ENCODE assay signal across 8 mouse cellular contexts in the genomic region with DNA sequence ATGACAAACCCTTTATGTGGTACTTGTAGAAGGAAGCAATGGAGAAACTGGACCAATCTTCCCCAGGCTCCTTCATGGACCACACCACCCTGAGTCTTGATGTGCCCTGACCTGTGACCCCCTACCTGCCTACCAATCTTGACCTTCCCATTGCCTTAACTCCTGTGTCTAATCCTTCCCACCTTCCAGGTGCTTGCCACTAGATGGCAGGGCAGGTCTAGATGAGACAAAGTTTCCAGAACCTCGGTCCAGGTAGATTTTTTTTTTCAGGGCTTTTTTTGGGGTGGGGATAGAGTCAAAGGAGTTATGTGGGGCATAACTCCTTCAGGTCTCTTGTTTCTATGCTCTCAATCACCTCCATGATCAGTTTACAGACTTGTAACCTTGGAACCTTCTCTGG. TPM values are rescaled to one million over a fixed set of nuclear protein-coding genes. Genes with fewer than 3 reads are reported as not detected.
DNase-seq lines count a peak whose midpoint lies in the region; ATAC-seq and TF ChIP-seq lines count a peak whose summit lies in the region.
"Had no signal": no experiment of that assay in that cellular context is flagged by ENCODE, and none has a peak within 500 bp of the region (broad histone marks: within the 10 kb centered on the region; RNA-seq: fewer than 3 reads in every experiment).

No protein-coding gene starts in this region.

- peak; percentile 30 for DNase-seq in layer of hippocampus, adult 11-12 months (ENCODE audit: low spot score)
- no peak for DNase-seq in layer of hippocampus, adult 9-10 months (ENCODE audit: low spot score)
- peak; percentile 9 for DNase-seq in MN1 (ENCODE audit: low spot score)
- DNase-seq in lung, adult 2 months = peak; percentile 42
- DNase-seq in thymus, postnatal 25 days = peak; percentile 40
- DNase-seq: liver, embryonic 13.5 days had no signal

- H3K4me1 ChIP-seq in bone marrow, adult 2 months (ENCODE audit: control insufficient read depth, insufficient read depth, low read length) = no peaks in the 10 kb centered on the region; the same call in 1 of the 2 replicates
- H3K4me1 ChIP-seq in lung, adult 2 months (ENCODE audit: control insufficient read depth, insufficient read depth, low read length) = no peaks in the 10 kb centered on the region
- H3K4me1 ChIP-seq: liver, embryonic 13.5 days had no signal

- peak; percentile 37 to 58; a peak in 2 of 4 replicates for ATAC-seq in hematopoietic stem cell, adult 5-6 weeks (replicated peaks in 1 of 2; ENCODE audit: insufficient read depth in 1 of 2, low FRiP score in 2 of 2, low TSS enrichment in 1 of 2, low read depth in 1 of 2, poor library complexity in 2 of 2, severe bottlenecking in 2 of 2)

- WGBS in bone marrow, adult 2 months = 14% methylated on average over 1 of the region's 1 CpGs
- WGBS in lung, adult 2 months = 12% methylated on average over 1 of the region's 1 CpGs

- no peak overlapping the region for H3K4me3 ChIP-seq in bone marrow, adult 2 months (replicated peaks; ENCODE audit: control insufficient read depth, low read depth, low read length)
- no peak overlapping the region for H3K4me3 ChIP-seq in lung, adult 2 months (replicated peaks; ENCODE audit: extremely low read depth, low read depth, low read length)
- H3K4me3 ChIP-seq: liver, embryonic 13.5 days had no signal

- H3K27ac ChIP-seq in bone marrow, adult 2 months (ENCODE audit: control insufficient read depth, insufficient read depth, low read depth, low read length, poor library complexity) = no peak overlapping the region
- H3K27ac ChIP-seq: liver, embryonic 13.5 days had no signal

- TF ChIP-seq POLR2A in bone marrow, adult 2 months (IDR thresholded peaks at IDR 0.05; ENCODE audit: borderline replicate concordance, control insufficient read depth, low read depth, low read length) = no peak
- no peak for TF ChIP-seq POLR2A in lung, adult 2 months (IDR thresholded peaks at IDR 0.05; ENCODE audit: borderline replicate concordance, extremely low read depth, low read depth, low read length)

- TF ChIP-seq CTCF in bone marrow, adult 2 months (IDR thresholded peaks at IDR 0.05; ENCODE audit: control insufficient read depth, insufficient read depth, low read length) = peak; percentile 53
- peak; percentile 45 for TF ChIP-seq CTCF in lung, adult 2 months (IDR thresholded peaks at IDR 0.05; ENCODE audit: insufficient read depth, low read length)

RNA-seq across cellular contexts. Expression of a gene that starts 44.8 kb away (rescaled TPM):
- polyA plus RNA-seq in bone marrow, adult 2 months (2011; ENCODE audit: insufficient read depth, insufficient read length, low replicate concordance, missing spikeins) = 105 and 128 TPM in 2 replicates
- 752 and 856 TPM in 2 replicates for total RNA-seq in hematopoietic stem cell, adult 5-6 weeks (2017)
- polyA plus RNA-seq in lung, adult 2 months (2012; rRNA removed) = 17.7 and 29.0 TPM in 2 replicates
